Mouse (Mus musculus): Measurements from ENCODE around the gene Tubb5. TPM values are rescaled to one million over a fixed set of nuclear protein-coding genes. Genes with fewer than 3 reads are reported as not detected.

The Tubb5 gene
- polyA plus RNA-seq, 1 experiment = 228 TPM

DNA sequence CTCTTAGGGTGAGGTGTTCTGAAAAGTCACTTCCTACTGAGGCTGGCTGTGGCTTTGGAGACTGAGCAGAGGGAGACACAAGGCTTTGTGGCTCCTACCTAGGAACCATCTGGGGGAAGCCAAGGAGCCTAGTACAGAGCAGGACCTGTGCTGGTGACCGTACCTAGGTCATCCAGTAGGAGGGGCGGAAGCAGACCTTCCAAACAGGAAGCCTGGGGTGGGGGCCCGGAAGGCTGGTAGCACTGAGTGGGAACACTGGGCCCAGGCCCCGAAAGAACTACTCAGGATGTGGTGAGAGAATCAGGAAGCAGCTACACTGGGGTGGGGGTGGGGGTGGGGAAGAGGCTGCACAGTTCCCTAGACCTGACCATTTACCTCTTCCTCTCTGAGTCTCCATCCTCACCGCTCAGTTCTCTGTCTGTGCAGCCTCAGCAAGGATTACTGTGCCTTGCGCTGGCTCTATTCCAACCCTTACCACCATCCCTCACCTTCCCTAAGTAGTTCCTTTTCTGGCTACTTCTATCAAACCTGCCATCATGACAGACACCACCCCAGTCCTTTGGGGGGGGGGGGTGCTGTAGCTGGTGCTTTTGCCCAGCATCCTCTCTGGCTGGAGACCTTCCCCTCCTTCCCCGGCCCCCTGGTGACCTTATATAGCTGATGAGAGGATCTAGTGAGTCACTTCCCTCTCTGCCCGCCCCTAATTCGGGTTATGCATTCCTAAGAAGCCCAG is 32.2 kb upstream of the Tubb5 start:
- Histone ChIP-seq H3K4me1 (ENCODE audit: control insufficient read depth, insufficient read depth, low read length) (peaks cover 48% of the 10 kb centered on the region), H3K27ac (ENCODE audit: insufficient read depth, low read depth, low read length) (peak overlapping the region; percentile 79; the same call in 1 of the 2 replicates), H3K4me3 (ENCODE audit: insufficient read depth, low read depth, low read length) (peak overlapping the region; percentile 19; the same call in 1 of the 2 replicates)
- TF ChIP-seq CTCF (IDR thresholded peaks at IDR 0.05; ENCODE audit: insufficient read depth, low read depth, low read length) = no peak
- no peak for TF ChIP-seq POLR2A (IDR thresholded peaks at IDR 0.05; ENCODE audit: insufficient read depth, low read depth, low read length)
- 53% methylated on average over 9 of the region's 9 CpGs for WGBS

DNA sequence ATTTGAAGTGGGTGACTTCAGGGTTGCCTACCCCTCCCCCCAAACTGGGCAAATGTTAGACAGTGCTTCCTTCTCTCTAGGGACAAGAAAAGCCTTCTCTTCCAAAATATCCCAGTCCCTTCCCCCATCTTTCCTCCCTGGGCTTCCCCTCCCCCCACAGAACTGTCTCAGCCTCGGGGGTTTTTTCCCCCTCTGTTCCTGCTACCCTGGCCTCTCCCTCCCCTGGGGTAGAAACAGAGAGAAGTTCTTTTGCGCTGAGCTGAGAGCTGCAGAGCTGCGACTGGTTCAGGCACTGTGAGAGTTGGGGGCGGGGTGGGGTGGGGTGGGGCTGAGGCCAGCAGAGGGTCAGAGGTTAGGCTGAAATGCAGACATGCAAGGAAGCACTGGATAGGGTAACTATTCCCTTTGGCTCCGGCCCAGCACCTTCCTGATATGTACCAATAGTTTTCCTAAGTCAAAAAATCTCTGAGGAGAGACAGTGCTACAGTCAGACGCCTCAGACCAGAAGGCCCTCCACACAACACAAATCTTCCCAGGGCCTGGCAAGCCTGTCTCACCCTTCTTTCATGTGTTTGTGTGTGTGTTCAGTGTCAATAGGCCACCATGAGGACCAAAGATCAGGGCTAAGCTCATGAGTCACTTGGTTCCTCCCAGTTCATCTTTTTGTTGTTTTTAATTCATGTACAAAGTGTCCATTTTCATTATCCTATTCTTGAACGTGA is 31.4 kb upstream of the Tubb5 start:
- TF ChIP-seq CTCF (IDR thresholded peaks at IDR 0.05; ENCODE audit: insufficient read depth, low read depth, low read length) (no peak), POLR2A (IDR thresholded peaks at IDR 0.05; ENCODE audit: insufficient read depth, low read depth, low read length) (no peak)
- Histone ChIP-seq H3K4me3 (ENCODE audit: insufficient read depth, low read depth, low read length) (peak overlapping the region; percentile 53), H3K27ac (ENCODE audit: insufficient read depth, low read depth, low read length) (peak overlapping the region; percentile 17; the same call in 1 of the 2 replicates), H3K4me1 (ENCODE audit: control insufficient read depth, insufficient read depth, low read length) (peaks cover 51% of the 10 kb centered on the region)
- 21% methylated on average over 7 of the region's 7 CpGs for WGBS

DNA sequence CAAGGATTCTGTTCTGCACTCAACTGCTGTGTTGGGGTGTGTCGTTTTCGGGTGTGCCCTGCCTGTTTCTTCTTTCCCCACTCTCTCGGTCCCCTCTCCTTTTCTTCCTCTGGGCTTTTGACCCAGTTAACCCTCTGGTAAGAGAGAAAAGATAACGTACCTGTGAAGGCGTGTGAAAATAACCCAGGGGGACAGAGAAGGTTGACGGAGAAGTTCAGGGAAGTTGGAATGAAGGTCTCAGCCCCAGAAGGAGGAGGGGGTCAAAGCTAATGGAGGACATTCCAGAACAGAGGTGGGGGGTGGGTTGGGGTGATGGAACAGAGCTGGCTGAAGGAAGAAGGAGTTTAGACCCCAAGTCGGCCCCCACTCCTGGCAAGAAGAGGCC is 30.8 kb upstream of the Tubb5 start:
- TF ChIP-seq POLR2A (IDR thresholded peaks at IDR 0.05; ENCODE audit: insufficient read depth, low read depth, low read length) (no peak), CTCF (IDR thresholded peaks at IDR 0.05; ENCODE audit: insufficient read depth, low read depth, low read length) (no peak)
- Histone ChIP-seq H3K4me3 (ENCODE audit: insufficient read depth, low read depth, low read length) (peak overlapping the region; percentile 53), H3K4me1 (ENCODE audit: control insufficient read depth, insufficient read depth, low read length) (peaks cover 51% of the 10 kb centered on the region), H3K27ac (ENCODE audit: insufficient read depth, low read depth, low read length) (peak overlapping the region; percentile 17; the same call in 1 of the 2 replicates)
- WGBS = 17% methylated on average over 7 of the region's 7 CpGs

- Histone ChIP-seq H3K27ac (ENCODE audit: insufficient read depth, low read depth, low read length) (peak overlapping the region; percentile 17; the same call in 1 of the 2 replicates), H3K4me3 (ENCODE audit: insufficient read depth, low read depth, low read length) (peak overlapping the region; percentile 53), H3K4me1 (ENCODE audit: control insufficient read depth, insufficient read depth, low read length) (peaks cover 47% of the 10 kb centered on the region)
- WGBS = 43% methylated on average over 17 of the region's 17 CpGs
- no peak for TF ChIP-seq POLR2A (IDR thresholded peaks at IDR 0.05; ENCODE audit: insufficient read depth, low read depth, low read length)
- TF ChIP-seq CTCF (IDR thresholded peaks at IDR 0.05; ENCODE audit: insufficient read depth, low read depth, low read length) = no peak
Measured at GRCm38 (mm10) chr17:35868165-35868820, 30.2 kb upstream of the Tubb5 start.

DNA sequence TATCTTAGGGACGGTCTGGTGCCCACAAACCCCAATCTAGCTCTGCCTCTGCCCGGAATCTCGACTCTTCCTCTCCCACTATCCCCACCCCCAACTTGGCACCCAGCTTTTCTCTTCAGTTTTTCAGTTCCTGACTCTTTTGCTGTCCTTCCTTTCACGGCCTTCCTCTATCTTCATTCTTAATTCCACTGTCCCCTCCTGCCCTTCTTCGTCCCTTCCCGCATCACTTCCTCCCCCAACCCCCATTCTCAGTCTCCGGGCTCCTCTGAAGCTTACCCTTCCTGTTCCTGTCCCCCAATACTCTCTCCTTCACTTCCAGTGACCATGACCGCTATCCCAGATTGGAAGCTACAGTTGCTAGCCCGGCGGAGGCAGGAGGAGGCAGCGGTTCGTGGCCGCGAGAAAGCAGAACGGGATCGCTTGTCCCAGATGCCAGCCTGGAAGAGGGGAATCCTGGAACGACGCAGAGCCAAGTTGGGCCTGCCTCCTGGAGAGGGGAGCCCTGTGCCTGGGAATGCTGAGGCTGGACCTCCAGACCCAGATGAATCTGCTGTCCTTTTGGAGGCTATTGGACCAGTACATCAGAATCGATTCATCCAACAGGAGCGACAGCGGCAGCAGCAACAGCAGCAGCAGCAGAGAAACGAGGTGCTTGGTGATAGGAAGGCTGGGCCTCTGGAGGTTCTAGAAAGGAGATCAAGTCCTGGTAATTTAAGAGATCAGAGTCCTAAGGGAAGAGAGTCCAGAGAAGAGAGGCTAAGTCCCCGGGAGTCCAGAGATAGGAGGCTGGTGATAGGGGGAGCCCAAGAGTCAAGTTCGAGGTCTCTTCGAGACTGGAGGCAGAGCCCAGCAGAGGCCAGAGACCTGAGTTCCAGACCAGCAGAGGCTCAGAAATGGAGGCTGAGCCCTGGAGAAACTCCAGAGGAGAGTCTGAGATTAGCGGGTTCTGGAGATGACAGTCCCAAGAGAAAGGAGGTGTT is 29.1 kb upstream of the Tubb5 start:
- TF ChIP-seq POLR2A (IDR thresholded peaks at IDR 0.05; ENCODE audit: insufficient read depth, low read depth, low read length) (no peak), CTCF (IDR thresholded peaks at IDR 0.05; ENCODE audit: insufficient read depth, low read depth, low read length) (no peak)
- 27% methylated on average over 26 of the region's 26 CpGs for WGBS
- H3K27ac ChIP-seq (ENCODE audit: insufficient read depth, low read depth, low read length) = peak overlapping the region; percentile 75
- H3K4me1 ChIP-seq (ENCODE audit: control insufficient read depth, insufficient read depth, low read length) = peaks cover 47% of the 10 kb centered on the region
- peak overlapping the region; percentile 53 for H3K4me3 ChIP-seq (ENCODE audit: insufficient read depth, low read depth, low read length)

GRCm38 (mm10) chr17:35866281-35866831 is 28.2 kb upstream of the Tubb5 start:
- TF ChIP-seq CTCF (IDR thresholded peaks at IDR 0.05; ENCODE audit: insufficient read depth, low read depth, low read length) (no peak), POLR2A (IDR thresholded peaks at IDR 0.05; ENCODE audit: insufficient read depth, low read depth, low read length) (no peak)
- H3K4me3 ChIP-seq (ENCODE audit: insufficient read depth, low read depth, low read length) = peak overlapping the region; percentile 53
- H3K27ac ChIP-seq (ENCODE audit: insufficient read depth, low read depth, low read length) = peak overlapping the region; percentile 75
- H3K4me1 ChIP-seq (ENCODE audit: control insufficient read depth, insufficient read depth, low read length) = peaks cover 47% of the 10 kb centered on the region
- under 1% methylated on average over 38 of the region's 38 CpGs for WGBS

GRCm38 (mm10) chr17:35865481-35866280 is 27.6 kb upstream of the Tubb5 start, which contains the start of gene Ppp1r18:
TSS of gene Ppp1r18 (plus strand) at chr17:35865593.
- Histone ChIP-seq H3K4me1 (ENCODE audit: control insufficient read depth, insufficient read depth, low read length) (peaks cover 47% of the 10 kb centered on the region), H3K4me3 (ENCODE audit: insufficient read depth, low read depth, low read length) (peak within 1 kb of the TSS; percentile 53), H3K27ac (ENCODE audit: insufficient read depth, low read depth, low read length) (peak within 1 kb of the TSS; percentile 29)
- WGBS = under 1% methylated on average over 47 of the region's 48 CpGs
- TF ChIP-seq CTCF (IDR thresholded peaks at IDR 0.05; ENCODE audit: insufficient read depth, low read depth, low read length) = no peak
- no peak for TF ChIP-seq POLR2A (IDR thresholded peaks at IDR 0.05; ENCODE audit: insufficient read depth, low read depth, low read length)

All from olfactory bulb, adult 2 months (tissue).